Mouse (Mus musculus): Measurements from ENCODE around the gene Frmd4b.

GRCm38 (mm10) chr6:97306351-97306750, 311.0 kb downstream of the Frmd4b start:
- TF ChIP-seq CTCF (IDR thresholded peaks at IDR 0.05; ENCODE audit: low read depth) (no peak), EP300 (IDR thresholded peaks at IDR 0.05; ENCODE audit: low read depth) (no peak)

All from liver, embryonic 14.5 days (tissue).